Mouse (Mus musculus): ENCODE data around the gene AI467606.
"Not testable (repeated sequence)": the region's sequence is repeated elsewhere in the genome, so short reads cannot be mapped to it uniquely, and the experiment has no call there.

AI467606 gene

GRCm38 (mm10) chr7:127091114-127091896 is at the start of gene AI467606:
Gene AI467606 (plus strand): TSS chr7:127091359.
- peak; percentile 98 for DNase-seq (ENCODE audit: low spot score in 2 of 2)

GRCm38 (mm10) chr7:127041851-127042672 is 49.1 kb upstream of the AI467606 start, which contains the start of gene Kif22:
Gene Kif22 (minus strand): TSS chr7:127042471.
- peak; percentile 84 to 90 for DNase-seq (ENCODE audit: low spot score in 2 of 2)

GRCm38 (mm10) chr7:127055026-127055585 is 36.1 kb upstream of the AI467606 start:
- DNase-seq (ENCODE audit: low spot score in 2 of 2): no peak

GRCm38 (mm10) chr7:127065538-127065937 is 25.6 kb upstream of the AI467606 start:
- no peak for DNase-seq (ENCODE audit: low spot score in 2 of 2)

GRCm38 (mm10) chr7:127066317-127066716 is 24.8 kb upstream of the AI467606 start:
- no peak for DNase-seq (ENCODE audit: low spot score in 2 of 2)

- DNase-seq (ENCODE audit: low spot score in 2 of 2): no peak
Observed at GRCm38 (mm10) chr7:127070871-127071413, 20.2 kb upstream of the AI467606 start.

GRCm38 (mm10) chr7:127073221-127073620 is 17.9 kb upstream of the AI467606 start:
- no peak for DNase-seq (ENCODE audit: low spot score in 2 of 2)

- DNase-seq (ENCODE audit: low spot score in 2 of 2): no peak
Observed at GRCm38 (mm10) chr7:127076188-127076587, 15.0 kb upstream of the AI467606 start.

- DNase-seq (ENCODE audit: low spot score in 2 of 2): peak; percentile 29 to 45
Observed at GRCm38 (mm10) chr7:127077692-127078091, 13.5 kb upstream of the AI467606 start.

GRCm38 (mm10) chr7:127080045-127080444 is 11.1 kb upstream of the AI467606 start:
- peak in 1 of 2 experiments; percentile 15 for DNase-seq (ENCODE audit: low spot score in 2 of 2)

GRCm38 (mm10) chr7:127082271-127082670 is 8.9 kb upstream of the AI467606 start:
- no peak for DNase-seq (ENCODE audit: low spot score in 2 of 2)

GRCm38 (mm10) chr7:127082995-127083394 is 8.2 kb upstream of the AI467606 start:
- no peak for DNase-seq (ENCODE audit: low spot score in 2 of 2)

GRCm38 (mm10) chr7:127083689-127084088 is 7.5 kb upstream of the AI467606 start:
- no peak for DNase-seq (ENCODE audit: low spot score in 2 of 2)

- no peak for DNase-seq (ENCODE audit: low spot score in 2 of 2)
Observed at GRCm38 (mm10) chr7:127084794-127085193, 6.4 kb upstream of the AI467606 start.

GRCm38 (mm10) chr7:127085751-127086150 is 5.4 kb upstream of the AI467606 start:
- DNase-seq (ENCODE audit: low spot score in 2 of 2): not testable (repeated sequence)

GRCm38 (mm10) chr7:127087278-127088010 is 3.7 kb upstream of the AI467606 start, which contains the start of gene Zg16:
Gene Zg16 (minus strand): TSS chr7:127087328.
- DNase-seq (ENCODE audit: low spot score in 2 of 2): not testable (repeated sequence)

GRCm38 (mm10) chr7:127088083-127088482 is 3.1 kb upstream of the AI467606 start:
- DNase-seq (ENCODE audit: low spot score in 2 of 2): no peak

- DNase-seq (ENCODE audit: low spot score in 2 of 2): peak; percentile 59 to 64
Observed at GRCm38 (mm10) chr7:127088901-127089845, 2.0 kb upstream of the AI467606 start.

GRCm38 (mm10) chr7:127090154-127091113 is 725 bp upstream of the AI467606 start:
- DNase-seq (ENCODE audit: low spot score in 2 of 2): peak in 1 of 2 experiments; percentile 27

All from spleen, postnatal 36 days (tissue).